Mouse (Mus musculus): ENCODE results near the gene Ephb4. TPM values are rescaled to one million over a fixed set of nuclear protein-coding genes. Genes with fewer than 3 reads are reported as not detected.

Gene Ephb4
- polyA plus RNA-seq, 1 experiment from 2014 or later: 6.1 TPM

GRCm38 (mm10) chr5:137342407-137343012, 7.4 kb upstream of the Ephb4 start:
- H3K4me3 ChIP-seq (replicated peaks; ENCODE audit: low read length): no peak overlapping the region
- no peak overlapping the region for H3K4me2 ChIP-seq (ENCODE audit: low read length)
- no peaks in the 10 kb centered on the region for H3K27me3 ChIP-seq (replicated peaks; ENCODE audit: control insufficient read depth, insufficient read depth, low read length)
- ATAC-seq: no peak
- H3K9me3 ChIP-seq (ENCODE audit: control insufficient read depth, low read length): no peaks in the 10 kb centered on the region
- H3K27ac ChIP-seq (ENCODE audit: low read length): no peak overlapping the region
- H3K36me3 ChIP-seq (ENCODE audit: control insufficient read depth, insufficient read depth): no peaks in the 10 kb centered on the region
- H3K9ac ChIP-seq (replicated peaks; ENCODE audit: low read depth, low read length): no peak overlapping the region
- H3K4me1 ChIP-seq (replicated peaks; ENCODE audit: control insufficient read depth, insufficient read depth, low read length): peaks cover 14% of the 10 kb centered on the region
- 79% methylated on average over 7 of the region's 7 CpGs for WGBS

GRCm38 (mm10) chr5:137343412-137343811, 6.5 kb upstream of the Ephb4 start:
- Histone ChIP-seq H3K4me2 (ENCODE audit: low read length) (no peak overlapping the region), H3K27me3 (replicated peaks; ENCODE audit: control insufficient read depth, insufficient read depth, low read length) (no peaks in the 10 kb centered on the region), H3K4me3 (replicated peaks; ENCODE audit: low read length) (no peak overlapping the region), H3K36me3 (ENCODE audit: control insufficient read depth, insufficient read depth) (no peaks in the 10 kb centered on the region), H3K9ac (replicated peaks; ENCODE audit: low read depth, low read length) (no peak overlapping the region), H3K4me1 (replicated peaks; ENCODE audit: control insufficient read depth, insufficient read depth, low read length) (peaks cover 17% of the 10 kb centered on the region), H3K9me3 (ENCODE audit: control insufficient read depth, low read length) (no peaks in the 10 kb centered on the region), H3K27ac (ENCODE audit: low read length) (no peak overlapping the region)
- no peak for ATAC-seq
- 94% methylated on average over 5 of the region's 5 CpGs for WGBS

GRCm38 (mm10) chr5:137343869-137344268, 6.0 kb upstream of the Ephb4 start:
- Histone ChIP-seq H3K4me2 (ENCODE audit: low read length) (no peak overlapping the region), H3K9ac (replicated peaks; ENCODE audit: low read depth, low read length) (no peak overlapping the region)

GRCm38 (mm10) chr5:137345821-137346220, 4.1 kb upstream of the Ephb4 start:
- WGBS: 19% methylated on average over 9 of the region's 9 CpGs
- H3K4me2 ChIP-seq (ENCODE audit: low read length): no peak overlapping the region
- no peak overlapping the region for H3K27ac ChIP-seq (ENCODE audit: low read length)
- peaks cover 24% of the 10 kb centered on the region for H3K4me1 ChIP-seq (replicated peaks; ENCODE audit: control insufficient read depth, insufficient read depth, low read length)
- no peak overlapping the region for H3K9ac ChIP-seq (replicated peaks; ENCODE audit: low read depth, low read length)
- no peak overlapping the region for H3K4me3 ChIP-seq (replicated peaks; ENCODE audit: low read length)
- no peaks in the 10 kb centered on the region for H3K9me3 ChIP-seq (ENCODE audit: control insufficient read depth, low read length)
- no peak for ATAC-seq
- H3K36me3 ChIP-seq (ENCODE audit: control insufficient read depth, insufficient read depth): no peaks in the 10 kb centered on the region
- H3K27me3 ChIP-seq (replicated peaks; ENCODE audit: control insufficient read depth, insufficient read depth, low read length): peaks cover 6% of the 10 kb centered on the region; the same call in 1 of the 2 replicates

More at GRCm38 (mm10) chr5:137343869-137344268, 6.0 kb upstream of the Ephb4 start:
- no peaks in the 10 kb centered on the region for H3K9me3 ChIP-seq (ENCODE audit: control insufficient read depth, low read length)
- H3K4me1 ChIP-seq (replicated peaks; ENCODE audit: control insufficient read depth, insufficient read depth, low read length): peaks cover 18% of the 10 kb centered on the region
- no peak overlapping the region for H3K4me3 ChIP-seq (replicated peaks; ENCODE audit: low read length)
- ATAC-seq: no peak
- H3K36me3 ChIP-seq (ENCODE audit: control insufficient read depth, insufficient read depth): no peaks in the 10 kb centered on the region
- H3K27me3 ChIP-seq (replicated peaks; ENCODE audit: control insufficient read depth, insufficient read depth, low read length): no peaks in the 10 kb centered on the region
- no peak overlapping the region for H3K27ac ChIP-seq (ENCODE audit: low read length)

DNA sequence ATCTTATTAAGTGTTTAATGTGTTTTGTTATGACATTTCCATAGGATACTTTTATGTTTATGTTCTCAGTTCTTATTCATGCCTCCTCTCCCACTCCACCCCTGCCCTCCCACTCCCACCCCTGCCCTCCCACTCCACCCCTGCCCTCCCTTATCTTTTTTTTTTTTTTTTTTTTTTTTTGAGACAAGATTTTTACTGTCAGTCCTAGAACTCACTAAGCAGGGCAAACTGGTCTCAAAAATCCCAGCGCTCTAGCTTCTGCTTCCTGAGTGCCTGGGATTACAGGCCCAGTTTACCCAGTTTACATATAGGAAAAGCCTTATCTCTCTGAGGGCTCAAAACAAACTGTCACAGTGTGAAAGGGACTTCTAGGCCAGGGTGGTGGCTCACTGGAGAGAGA, 3.5 kb upstream of the Ephb4 start:
- H3K9ac ChIP-seq (replicated peaks; ENCODE audit: low read depth, low read length): no peak overlapping the region
- no peak overlapping the region for H3K4me2 ChIP-seq (ENCODE audit: low read length)
- H3K4me1 ChIP-seq (replicated peaks; ENCODE audit: control insufficient read depth, insufficient read depth, low read length): peaks cover 29% of the 10 kb centered on the region
- 77% methylated on average over 1 of the region's 1 CpGs for WGBS
- H3K9me3 ChIP-seq (ENCODE audit: control insufficient read depth, low read length): no peaks in the 10 kb centered on the region
- peaks cover 6% of the 10 kb centered on the region; the same call in 1 of the 2 replicates for H3K27me3 ChIP-seq (replicated peaks; ENCODE audit: control insufficient read depth, insufficient read depth, low read length)
- no peaks in the 10 kb centered on the region for H3K36me3 ChIP-seq (ENCODE audit: control insufficient read depth, insufficient read depth)
- no peak overlapping the region for H3K27ac ChIP-seq (ENCODE audit: low read length)
- H3K4me3 ChIP-seq (replicated peaks; ENCODE audit: low read length): no peak overlapping the region
- ATAC-seq: no peak

DNA sequence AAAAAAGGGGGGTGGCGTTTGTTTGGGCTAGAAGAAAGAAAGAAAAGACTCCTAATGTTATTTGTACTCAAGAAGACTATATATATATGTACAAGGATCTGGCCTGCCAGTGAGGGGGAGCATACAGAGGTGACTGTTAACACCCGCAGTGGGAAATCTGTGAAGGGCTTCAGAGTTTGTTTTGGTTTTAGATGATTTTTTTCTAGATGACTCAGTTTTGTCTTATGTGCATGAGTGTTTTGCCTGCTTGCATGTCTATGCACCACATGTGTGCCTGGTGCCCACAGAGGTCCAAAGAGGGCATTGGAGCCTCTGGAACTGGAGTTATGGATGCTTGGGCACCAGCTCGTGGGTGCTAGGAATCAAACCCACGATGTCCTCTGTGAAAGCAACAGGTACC, 2.9 kb upstream of the Ephb4 start:
- H3K9ac ChIP-seq (replicated peaks; ENCODE audit: low read depth, low read length): no peak overlapping the region
- no peaks in the 10 kb centered on the region for H3K9me3 ChIP-seq (ENCODE audit: control insufficient read depth, low read length)
- no peak overlapping the region for H3K4me3 ChIP-seq (replicated peaks; ENCODE audit: low read length)
- H3K27me3 ChIP-seq (replicated peaks; ENCODE audit: control insufficient read depth, insufficient read depth, low read length): peaks cover 6% of the 10 kb centered on the region; the same call in 1 of the 2 replicates
- no peak overlapping the region for H3K27ac ChIP-seq (ENCODE audit: low read length)
- H3K36me3 ChIP-seq (ENCODE audit: control insufficient read depth, insufficient read depth): no peaks in the 10 kb centered on the region
- WGBS: 84% methylated on average over 4 of the region's 4 CpGs
- H3K4me2 ChIP-seq (ENCODE audit: low read length): no peak overlapping the region
- H3K4me1 ChIP-seq (replicated peaks; ENCODE audit: control insufficient read depth, insufficient read depth, low read length): peaks cover 35% of the 10 kb centered on the region
- ATAC-seq: no peak

DNA sequence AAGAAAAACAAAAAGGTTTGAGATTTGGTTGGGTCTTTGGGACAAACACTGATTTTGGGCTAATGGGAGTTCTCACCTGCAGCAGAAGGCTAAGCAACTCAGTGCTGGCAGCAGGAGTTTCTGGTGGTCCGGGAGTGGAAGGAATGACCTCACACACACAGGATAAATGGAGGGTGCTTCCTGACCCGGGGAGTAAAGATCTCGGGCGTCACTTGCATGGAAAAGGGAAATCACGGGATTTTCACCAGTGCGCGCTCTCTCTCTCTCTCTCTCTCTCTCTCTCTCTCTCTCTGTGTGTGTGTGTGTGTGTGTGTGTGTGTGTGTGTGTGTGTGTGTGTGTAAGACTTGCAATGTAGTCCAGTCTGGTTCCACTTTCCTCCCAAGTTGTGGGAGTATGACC, 2.1 kb upstream of the Ephb4 start:
- H3K9me3 ChIP-seq (ENCODE audit: control insufficient read depth, low read length): no peaks in the 10 kb centered on the region
- H3K9ac ChIP-seq (replicated peaks; ENCODE audit: low read depth, low read length): no peak overlapping the region
- 34% methylated on average over 7 of the region's 7 CpGs for WGBS
- no peak overlapping the region for H3K27ac ChIP-seq (ENCODE audit: low read length)
- H3K4me3 ChIP-seq (replicated peaks; ENCODE audit: low read length): no peak overlapping the region
- H3K27me3 ChIP-seq (replicated peaks; ENCODE audit: control insufficient read depth, insufficient read depth, low read length): peaks cover 6% of the 10 kb centered on the region; the same call in 1 of the 2 replicates
- H3K4me1 ChIP-seq (replicated peaks; ENCODE audit: control insufficient read depth, insufficient read depth, low read length): peaks cover 42% of the 10 kb centered on the region
- no peak overlapping the region for H3K4me2 ChIP-seq (ENCODE audit: low read length)
- no peak for ATAC-seq
- H3K36me3 ChIP-seq (ENCODE audit: control insufficient read depth, insufficient read depth): no peaks in the 10 kb centered on the region

DNA sequence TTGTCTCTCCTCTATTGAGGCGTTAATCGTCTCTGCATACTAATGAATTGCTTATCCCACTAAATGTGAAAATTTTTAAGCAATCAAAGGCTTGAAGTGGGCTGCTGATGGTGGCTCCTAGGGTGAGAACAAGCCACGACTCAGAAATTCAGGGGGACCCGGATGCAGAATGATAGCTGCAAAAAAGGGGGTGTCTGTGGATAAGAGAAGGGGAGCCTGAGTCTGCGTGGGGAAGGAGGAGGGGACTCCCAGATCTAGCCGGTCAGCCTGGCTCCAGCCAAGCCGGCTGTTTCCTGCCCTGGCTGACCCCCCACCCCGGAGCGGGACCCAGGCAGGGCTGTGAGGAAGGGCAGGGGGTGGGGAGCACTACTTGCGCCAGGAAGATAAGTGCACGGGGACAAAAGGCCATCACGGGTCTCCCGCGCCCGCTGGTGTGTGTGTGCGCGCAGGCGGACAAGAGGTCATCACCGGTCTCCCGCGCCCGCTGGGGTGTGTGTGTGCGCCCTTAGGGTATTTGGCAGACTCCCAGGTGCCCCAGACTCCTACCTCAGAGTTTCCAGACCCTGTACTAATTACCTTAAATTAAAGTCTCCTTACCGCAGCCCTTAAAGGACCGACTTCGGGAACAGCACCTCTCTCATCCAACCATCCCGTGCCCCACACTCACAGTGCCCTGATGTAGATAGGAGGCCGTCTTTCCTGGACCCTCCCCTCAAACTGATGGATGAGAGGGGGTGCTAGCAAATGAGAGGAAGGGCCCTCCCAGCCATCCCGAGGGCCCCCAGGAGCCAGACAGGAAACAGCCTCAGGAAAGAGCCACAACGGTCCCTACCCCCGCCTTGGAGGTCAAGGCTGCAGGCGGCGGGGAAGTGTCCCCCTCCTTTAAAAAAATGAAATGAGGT, 1.2 kb upstream of the Ephb4 start:
- ATAC-seq: no peak
- Histone ChIP-seq H3K9ac (replicated peaks; ENCODE audit: low read depth, low read length) (peak overlapping the region; percentile 43), H3K4me1 (replicated peaks; ENCODE audit: control insufficient read depth, insufficient read depth, low read length) (peaks cover 42% of the 10 kb centered on the region), H3K36me3 (ENCODE audit: control insufficient read depth, insufficient read depth) (no peaks in the 10 kb centered on the region), H3K27me3 (replicated peaks; ENCODE audit: control insufficient read depth, insufficient read depth, low read length) (peaks cover 6% of the 10 kb centered on the region; the same call in 1 of the 2 replicates), H3K27ac (ENCODE audit: low read length) (no peak overlapping the region; the same call in 1 of the 2 replicates), H3K4me3 (replicated peaks; ENCODE audit: low read length) (peak overlapping the region; percentile 72), H3K9me3 (ENCODE audit: control insufficient read depth, low read length) (no peaks in the 10 kb centered on the region), H3K4me2 (ENCODE audit: low read length) (peak overlapping the region; percentile 99)
- WGBS: 1% methylated on average over 33 of the region's 33 CpGs

DNA sequence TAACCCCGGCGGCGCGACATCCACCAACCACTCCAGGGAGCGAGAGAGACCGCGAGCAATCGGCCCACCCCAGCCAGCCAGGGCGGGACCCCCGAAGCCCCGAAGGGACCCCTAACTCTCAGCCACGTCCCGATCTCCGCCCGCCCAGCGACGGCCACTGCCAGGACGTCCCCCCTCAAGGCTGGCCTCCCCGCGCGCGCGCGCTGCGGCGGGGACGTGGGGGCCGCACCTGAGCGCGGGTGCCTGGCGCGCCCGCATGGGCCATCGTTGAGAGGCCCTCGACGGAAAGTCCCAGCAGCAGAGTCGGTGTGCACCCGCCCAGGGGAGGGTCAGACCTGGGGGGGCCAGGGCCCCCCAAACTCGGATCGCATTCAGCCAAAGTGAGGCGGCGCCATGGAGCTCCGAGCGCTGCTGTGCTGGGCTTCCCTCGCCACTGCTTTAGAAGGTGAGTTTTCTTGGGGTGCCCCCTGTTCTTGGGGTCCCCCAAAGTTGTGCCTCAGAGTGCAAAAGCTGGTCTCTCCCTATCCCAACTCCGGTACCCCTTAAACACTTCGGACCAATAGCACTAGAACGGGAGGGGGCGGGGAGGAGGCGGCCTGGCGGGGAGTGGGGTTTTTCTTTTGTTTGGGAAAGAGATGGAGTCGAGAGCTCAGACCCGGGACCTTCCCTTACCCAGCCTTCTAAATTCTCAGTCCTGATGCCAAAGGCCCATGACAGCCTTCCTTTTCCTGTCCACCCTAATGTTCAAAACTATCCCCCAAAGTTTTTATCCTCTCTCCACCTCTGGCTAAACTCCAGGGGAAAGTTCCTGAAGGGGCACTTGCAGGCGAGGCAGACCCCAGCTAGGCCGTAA, 522 bp downstream of the Ephb4 start:
- no peaks in the 10 kb centered on the region for H3K9me3 ChIP-seq (ENCODE audit: control insufficient read depth, low read length)
- H3K4me2 ChIP-seq (ENCODE audit: low read length): peak overlapping the region; percentile 99
- H3K36me3 ChIP-seq (ENCODE audit: control insufficient read depth, insufficient read depth): no peaks in the 10 kb centered on the region
- peak overlapping the region; percentile 72 for H3K4me3 ChIP-seq (replicated peaks; ENCODE audit: low read length)
- WGBS: under 1% methylated on average over 54 of the region's 55 CpGs
- peaks cover 6% of the 10 kb centered on the region; the same call in 1 of the 2 replicates for H3K27me3 ChIP-seq (replicated peaks; ENCODE audit: control insufficient read depth, insufficient read depth, low read length)
- peaks cover 42% of the 10 kb centered on the region for H3K4me1 ChIP-seq (replicated peaks; ENCODE audit: control insufficient read depth, insufficient read depth, low read length)
- peak overlapping the region; percentile 53; the same call in 1 of the 2 replicates for H3K27ac ChIP-seq (ENCODE audit: low read length)
- peak; percentile 48 for ATAC-seq
- H3K9ac ChIP-seq (replicated peaks; ENCODE audit: low read depth, low read length): peak overlapping the region; percentile 82
